In genomic region chr11:96910003-96910402, GRCm38 (mm10) we compare ENCODE assay signal across 1 mouse cellular context.
TF ChIP-seq lines count a peak whose summit lies in the region.

No protein-coding gene starts in this region.

TF ChIP-seq in CH12.LX, 34 proteins besides CTCF, POLR2A, EP300 and RAD21:
- TF ChIP-seq SIN3A (IDR thresholded peaks at IDR 0.05; ENCODE audit: low read length) (peak; percentile 44; the same call in 1 of the 2 replicates), TBP (conservative IDR thresholded peaks at IDR 0.05; ENCODE audit: low read depth, low read length) (no peak), RCOR1 (conservative IDR thresholded peaks at IDR 0.05; ENCODE audit: low read depth, low read length) (no peak), SMC3 (IDR thresholded peaks at IDR 0.05; ENCODE audit: low read depth, low read length) (peak; percentile 96), MAX (IDR thresholded peaks at IDR 0.05; ENCODE audit: low read length) (no peak), ZMIZ1 (IDR thresholded peaks at IDR 0.05; ENCODE audit: low read depth, low read length) (no peak), ZKSCAN1 (IDR thresholded peaks at IDR 0.05; ENCODE audit: borderline replicate concordance, low read depth, low read length) (no peak), POLR2AphosphoS2 (IDR thresholded peaks at IDR 0.05; ENCODE audit: low read depth, low read length) (no peak; the same call in 1 of the 2 replicates), USF2 (conservative IDR thresholded peaks at IDR 0.05; ENCODE audit: low read depth, low read length) (no peak), ZC3H11A (IDR thresholded peaks at IDR 0.05; ENCODE audit: low read depth, low read length) (peak; percentile 60), MXI1 (IDR thresholded peaks at IDR 0.05; ENCODE audit: low read depth, low read length) (no peak), BHLHE40 (IDR thresholded peaks at IDR 0.05; ENCODE audit: low read depth, low read length) (no peak), JUND (conservative IDR thresholded peaks at IDR 0.05; ENCODE audit: low read depth, low read length) (no peak), TCF12 (IDR thresholded peaks at IDR 0.05; ENCODE audit: low read depth, low read length) (no peak), GABPA (IDR thresholded peaks at IDR 0.05; ENCODE audit: insufficient replicate concordance, low read depth, low read length) (no peak), MAZ (IDR thresholded peaks at IDR 0.05; ENCODE audit: low read depth, low read length) (peak; percentile 33; the same call in 1 of the 2 replicates), USF1 (IDR thresholded peaks at IDR 0.05; ENCODE audit: low read depth, low read length) (no peak)
